Mouse (Mus musculus): Measurements from ENCODE around the gene Diablo. TPM values are rescaled to one million over a fixed set of nuclear protein-coding genes. Genes with fewer than 3 reads are reported as not detected.

The Diablo gene
- polyA plus RNA-seq (2012; rRNA removed) = 91.8 and 99.0 TPM in 2 replicates

DNA sequence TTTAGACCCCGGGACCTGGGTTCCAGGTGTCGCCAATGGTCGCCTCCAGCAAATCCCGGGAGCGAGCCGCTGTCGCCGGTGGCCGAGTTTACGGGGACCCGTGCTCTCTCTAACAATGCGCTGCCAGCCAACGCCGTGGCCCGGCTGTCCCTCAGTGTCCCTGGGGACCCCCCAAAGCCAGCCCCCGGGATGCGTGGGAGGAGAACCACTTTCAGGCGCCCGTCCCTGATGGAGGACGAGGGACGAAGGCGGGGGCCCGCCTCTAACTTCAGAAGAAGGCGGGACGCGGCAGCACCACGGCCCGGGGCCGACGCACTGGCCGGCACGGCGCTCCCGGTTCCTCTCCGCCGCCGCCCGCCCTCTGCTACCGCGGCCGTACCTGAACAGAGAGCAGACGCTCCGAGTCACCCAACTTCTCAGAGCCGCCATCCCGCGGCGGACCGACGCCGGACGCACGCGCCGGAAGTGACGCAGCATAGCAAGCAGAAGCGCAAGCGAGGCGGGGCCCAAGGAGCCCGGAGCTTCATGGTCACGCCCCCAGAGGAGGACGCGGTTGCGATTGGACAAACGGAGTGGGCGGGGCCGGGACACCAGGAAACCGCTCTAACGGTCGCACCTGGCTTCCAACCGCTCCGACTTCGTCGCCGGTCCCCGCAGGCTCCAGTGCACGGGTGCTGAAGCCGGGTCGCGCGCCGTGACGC is at the start of gene Diablo:
Gene Diablo (minus strand): TSS at position 485 of the 701 bp plus-strand sequence.

DNA sequence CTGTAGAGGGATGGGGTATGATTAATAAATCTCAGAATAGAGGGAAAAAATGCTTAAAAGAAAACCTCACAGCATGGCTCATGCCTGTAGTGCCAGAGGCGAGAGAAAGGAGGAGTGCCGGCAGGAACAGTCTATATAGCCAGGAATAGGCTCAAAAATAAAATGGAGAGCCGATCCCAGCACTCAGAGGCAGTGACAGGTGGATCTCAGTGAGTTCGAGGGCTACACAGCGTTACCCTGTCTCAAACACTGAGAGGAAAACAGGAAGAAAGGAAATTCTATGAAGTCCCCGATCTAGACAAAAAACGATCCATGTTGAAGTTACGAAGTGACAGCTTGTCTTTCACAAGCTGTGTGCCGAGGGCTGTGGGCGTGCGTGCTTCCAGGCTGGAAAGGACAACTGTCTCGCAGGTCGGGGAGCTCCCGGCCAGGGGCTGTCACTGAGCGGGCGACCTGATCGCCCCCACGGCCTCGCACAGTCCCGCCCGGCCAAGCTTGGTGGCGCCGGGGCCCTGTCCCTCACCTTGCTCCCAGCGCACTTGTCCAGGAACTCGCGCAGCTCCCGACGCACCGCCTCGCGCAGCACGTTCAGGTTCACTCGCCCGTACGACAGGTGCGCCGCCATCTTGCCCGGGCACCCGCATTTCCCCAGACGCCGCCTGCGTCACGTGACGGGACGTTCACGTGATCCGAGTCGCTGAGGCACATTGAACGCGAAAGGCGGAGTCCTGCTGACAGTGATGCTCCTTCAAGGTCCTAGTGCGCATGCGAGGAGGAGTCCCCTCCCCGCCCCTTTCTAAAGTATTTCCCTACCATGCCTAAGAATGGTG is 48.6 kb upstream of the Diablo start, which contains the start of gene Vps33a:
Gene Vps33a (minus strand): TSS at position 682 of the 830 bp plus-strand sequence.

DNA sequence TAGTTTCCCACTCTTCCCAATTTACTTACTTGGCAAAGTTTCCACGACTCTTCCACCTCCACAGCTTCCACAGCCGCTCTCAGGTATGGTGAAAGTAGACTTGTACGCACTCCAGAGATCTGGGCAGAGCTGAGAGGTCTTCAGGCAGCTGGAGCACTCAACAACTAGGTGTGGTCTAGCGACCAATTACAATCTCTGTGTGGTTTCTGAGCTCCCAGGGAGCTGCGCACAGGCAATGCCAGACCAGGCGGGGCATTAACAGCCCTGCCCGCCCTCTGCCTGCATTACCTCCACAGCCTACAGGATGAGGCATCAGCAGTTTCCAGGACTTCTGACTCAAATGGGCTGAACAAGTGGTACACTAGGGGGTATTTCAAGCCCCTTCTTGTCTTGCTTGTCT is 1.3 kb upstream of the Diablo start, which contains the start of gene Gm49027:
Gene Gm49027 (minus strand): TSS at position 208 of the 400 bp plus-strand sequence.

DNA sequence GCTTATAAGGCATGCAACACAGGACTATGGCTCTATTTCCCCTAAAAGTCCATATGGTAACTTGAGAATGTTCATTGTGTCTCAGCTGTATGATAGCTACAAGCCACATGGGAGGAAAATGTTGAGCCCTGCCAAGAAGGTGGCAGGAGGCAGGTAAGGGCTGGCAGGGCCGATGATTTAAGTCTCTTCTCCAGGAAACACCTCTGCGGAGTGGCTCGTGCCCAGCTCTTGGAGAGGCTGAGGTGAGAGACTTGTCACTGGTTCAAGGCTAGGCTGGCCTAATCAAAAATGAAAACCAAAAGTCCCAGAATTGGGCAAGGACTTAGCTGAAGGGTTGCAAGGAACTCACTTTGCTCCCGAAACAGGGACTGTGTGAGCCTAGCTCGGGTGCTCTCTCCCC is 13.8 kb downstream of the Diablo start, which contains the start of gene B3gnt4:
Gene B3gnt4 (plus strand): TSS at position 301 of the 400 bp plus-strand sequence.

DNA sequence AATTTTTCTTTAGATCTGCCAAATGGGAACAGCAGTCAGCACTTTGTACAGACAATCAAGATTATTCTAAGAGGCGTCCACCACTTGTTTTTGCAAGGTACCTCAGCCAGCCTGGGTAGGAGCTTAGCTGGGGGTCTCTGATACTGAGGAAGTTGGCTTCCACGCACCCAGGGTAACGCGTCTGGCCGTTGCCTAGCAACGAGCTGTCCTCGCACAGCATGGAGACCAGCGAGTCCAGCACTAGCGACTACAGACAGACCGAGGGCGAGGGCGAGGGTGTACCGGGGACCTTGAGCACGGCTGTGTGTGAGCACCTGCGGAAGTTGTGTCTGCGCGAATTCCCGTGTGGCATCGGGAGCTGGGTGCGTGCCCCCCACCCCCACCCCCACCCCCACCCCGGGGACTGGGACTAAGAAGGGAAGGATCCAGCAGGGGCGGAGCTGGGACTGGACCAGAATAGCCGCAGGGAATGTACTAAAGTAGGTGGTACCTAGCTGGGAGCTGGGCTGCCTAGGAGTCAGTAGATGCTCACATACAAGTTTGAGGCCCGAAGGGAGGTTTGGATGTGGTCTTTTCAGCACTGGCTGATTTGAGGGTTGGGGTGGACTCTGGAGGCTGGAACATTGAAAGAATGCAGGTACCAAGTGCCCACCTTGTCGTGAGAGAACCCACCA is 34.7 kb downstream of the Diablo start, which contains the start of the genes Lrrc43 and Il31:
Gene Lrrc43 (plus strand): TSS at position 194 of the 674 bp plus-strand sequence.
Gene Il31 (minus strand): TSS at position 378 of the 674 bp plus-strand sequence.

Other genes starting within 250 kb of the Diablo start
- gene Bcl7a, start 180.3 kb downstream of the Diablo start, polyA plus RNA-seq (2012; rRNA removed) = 7.6 and 9.0 TPM in 2 replicates
- 79.1 and 85.2 TPM in 2 replicates for gene Mlxip, start 129.4 kb downstream of the Diablo start, polyA plus RNA-seq (2012; rRNA removed)
- gene Lrrc43, start 34.9 kb downstream of the Diablo start, polyA plus RNA-seq (2012; rRNA removed) = 2.6 and 2.8 TPM in 2 replicates
- gene Il31, start 34.7 kb downstream of the Diablo start, polyA plus RNA-seq (2012; rRNA removed) = not detected in 2 replicates
- 5.5 and 5.6 TPM in 2 replicates for gene B3gnt4, start 13.7 kb downstream of the Diablo start, polyA plus RNA-seq (2012; rRNA removed)
- 12.2 and 21.7 TPM in 2 replicates for gene Gm49027, start 1.3 kb upstream of the Diablo start, polyA plus RNA-seq (2012; rRNA removed)
- 14.6 and 15.5 TPM in 2 replicates for gene Vps33a, start 48.9 kb upstream of the Diablo start, polyA plus RNA-seq (2012; rRNA removed)
- gene Clip1, start 160.4 kb upstream of the Diablo start, polyA plus RNA-seq (2012; rRNA removed) = 16.8 and 19.5 TPM in 2 replicates
- gene Zcchc8, start 196.9 kb upstream of the Diablo start, polyA plus RNA-seq (2012; rRNA removed) = 27.0 and 32.5 TPM in 2 replicates
- 9.5 and 18.1 TPM in 2 replicates for gene Rsrc2, start 225.2 kb upstream of the Diablo start, polyA plus RNA-seq (2012; rRNA removed)
- 2.5 and 3.3 TPM in 2 replicates for gene Kntc1, start 225.5 kb upstream of the Diablo start, polyA plus RNA-seq (2012; rRNA removed)

Measured in ovary, adult 2 months (tissue).